23 mouse cellular contexts compared by ENCODE assay signal in the genomic region with DNA sequence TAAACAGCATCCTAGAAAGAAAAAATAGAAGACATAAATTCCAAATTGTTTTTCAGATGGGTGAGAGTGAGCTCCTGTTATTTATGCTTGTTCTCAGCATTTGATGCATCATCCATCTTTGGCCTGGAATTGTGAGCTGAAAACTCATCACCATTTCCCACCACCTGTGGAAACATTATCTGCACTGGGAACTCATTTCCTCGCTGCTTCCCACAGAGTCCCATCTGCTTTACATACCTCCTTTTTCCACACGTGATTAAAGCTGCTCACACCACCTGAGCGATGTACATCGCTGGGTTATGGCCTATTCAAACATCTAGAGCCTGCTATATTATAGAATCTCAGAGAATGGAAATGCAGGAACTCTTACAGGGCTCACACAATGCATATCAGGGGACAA.
DNase-seq lines count a peak whose midpoint lies in the region; ATAC-seq and TF ChIP-seq lines count a peak whose summit lies in the region.
"Had no signal": no experiment of that assay in that cellular context is flagged by ENCODE, and none has a peak within 500 bp of the region (broad histone marks: within the 10 kb centered on the region; RNA-seq: fewer than 3 reads in every experiment).

No protein-coding gene starts in this region.

- H3K36me3 ChIP-seq in hindbrain, postnatal 0 days (ENCODE audit: insufficient read depth, low read length): no peaks in the 10 kb centered on the region
- no peaks in the 10 kb centered on the region for H3K36me3 ChIP-seq in hindbrain, embryonic 12.5 days
- H3K36me3 ChIP-seq: embryonic facial prominence, embryonic 15.5 days; forebrain, embryonic 10.5 days; heart, embryonic 10.5 days had no signal

- TF ChIP-seq CTCF in hindbrain, postnatal 0 days (IDR thresholded peaks at IDR 0.05; ENCODE audit: low read depth): no peak
- TF ChIP-seq CTCF in cerebellum, adult 2 months (IDR thresholded peaks at IDR 0.05; ENCODE audit: borderline replicate concordance, insufficient read depth, low read depth, low read length): no peak

- WGBS in hindbrain, postnatal 0 days: 54% methylated on average over 4 of the region's 4 CpGs
- 59% methylated on average over 4 of the region's 4 CpGs for WGBS in hindbrain, embryonic 12.5 days
- 18% methylated on average over 4 of the region's 4 CpGs for WGBS in cerebellum, adult 2 months

- no peak overlapping the region for H3K4me2 ChIP-seq in hindbrain, postnatal 0 days (ENCODE audit: low read depth, low read length)
- H3K4me2 ChIP-seq in hindbrain, embryonic 12.5 days (replicated peaks): no peak overlapping the region
- H3K4me2 ChIP-seq: embryonic facial prominence, embryonic 15.5 days; hindbrain, embryonic 14.5 days had no signal

- peak; percentile 45 for DNase-seq in hindbrain, postnatal 0 days (ENCODE audit: low spot score)
- DNase-seq in cerebellum, adult 2 months: peak; percentile 14 to 66
- peak; percentile 23 for DNase-seq in cerebellum, adult 9-11 months
- peak; percentile 13 to 36 for DNase-seq in cerebellum, postnatal 36 days
- DNase-seq in kidney, adult 8-10 months: no peak
- no peak for DNase-seq in urinary bladder, postnatal 14 days (ENCODE audit: low spot score)
- no peak for DNase-seq in frontal cortex, postnatal 14 days (ENCODE audit: low spot score in 2 of 2)
- DNase-seq: adrenal gland, adult 2 months; adrenal gland, postnatal 25 days; embryo, embryonic 11 days; gastrocnemius, postnatal 10 days; heart, adult 18-20 months; heart, postnatal 10 days; heart, postnatal 4 days; kidney, adult 11 months had no signal

- no peaks in the 10 kb centered on the region for H3K27me3 ChIP-seq in hindbrain, postnatal 0 days (ENCODE audit: insufficient read depth, low read length)
- no peaks in the 10 kb centered on the region for H3K27me3 ChIP-seq in hindbrain, embryonic 12.5 days
- no peaks in the 10 kb centered on the region for H3K27me3 ChIP-seq in cerebellum, adult 2 months (ENCODE audit: control insufficient read depth, insufficient read depth, low read length)
- H3K27me3 ChIP-seq: embryonic facial prominence, embryonic 15.5 days had no signal

- H3K4me3 ChIP-seq in hindbrain, postnatal 0 days (ENCODE audit: low read length): no peak overlapping the region
- no peak overlapping the region for H3K4me3 ChIP-seq in hindbrain, embryonic 12.5 days
- no peak overlapping the region for H3K4me3 ChIP-seq in cerebellum, adult 2 months (replicated peaks; ENCODE audit: insufficient read depth, low read depth, low read length)
- H3K4me3 ChIP-seq: embryonic facial prominence, embryonic 15.5 days; erythroblast, embryonic 14.5 days; forebrain, embryonic 10.5 days; heart, embryonic 10.5 days had no signal

- TF ChIP-seq POLR2A in cerebellum, adult 2 months (IDR thresholded peaks at IDR 0.05; ENCODE audit: borderline replicate concordance, insufficient read depth, low read length): no peak

- no peaks in the 10 kb centered on the region for H3K4me1 ChIP-seq in hindbrain, postnatal 0 days (ENCODE audit: insufficient read depth, low read length)
- no peaks in the 10 kb centered on the region for H3K4me1 ChIP-seq in hindbrain, embryonic 12.5 days
- H3K4me1 ChIP-seq in cerebellum, adult 2 months (ENCODE audit: control insufficient read depth, insufficient read depth, low read length): no peaks in the 10 kb centered on the region
- H3K4me1 ChIP-seq: embryonic facial prominence, embryonic 15.5 days; forebrain, embryonic 10.5 days; heart, embryonic 10.5 days had no signal

- no peak overlapping the region for H3K9ac ChIP-seq in hindbrain, postnatal 0 days (replicated peaks; ENCODE audit: low read length)
- no peak overlapping the region for H3K9ac ChIP-seq in hindbrain, embryonic 12.5 days
- H3K9ac ChIP-seq: embryonic facial prominence, embryonic 15.5 days; hindbrain, embryonic 14.5 days had no signal

- H3K27ac ChIP-seq in hindbrain, postnatal 0 days: no peak overlapping the region
- no peak overlapping the region for H3K27ac ChIP-seq in hindbrain, embryonic 12.5 days
- H3K27ac ChIP-seq in cerebellum, adult 2 months (ENCODE audit: insufficient read depth, low read length): no peak overlapping the region
- H3K27ac ChIP-seq: embryonic facial prominence, embryonic 15.5 days; forebrain, embryonic 10.5 days; heart, embryonic 10.5 days; hindbrain, embryonic 14.5 days had no signal

- H3K9me3 ChIP-seq in hindbrain, postnatal 0 days (ENCODE audit: low read length): no peaks in the 10 kb centered on the region
- H3K9me3 ChIP-seq in hindbrain, embryonic 12.5 days (replicated peaks): no peaks in the 10 kb centered on the region
- H3K9me3 ChIP-seq: embryonic facial prominence, embryonic 15.5 days; forebrain, embryonic 10.5 days; heart, embryonic 10.5 days had no signal

- ATAC-seq in hindbrain, postnatal 0 days: no peak
- no peak for ATAC-seq in hindbrain, embryonic 12.5 days (ENCODE audit: low FRiP score)
- ATAC-seq: forebrain, embryonic 14.5 days; inflammation-experienced regulatory T-cells, adult 6 months had no signal

Comparison
In these comparisons a context has a peak if more than half of its experiments do, and no peak if none do; other contexts are left out.
1. DNase-seq: peak in hindbrain, postnatal 0 days (single experiment), cerebellum, adult 2 months (2 of 2), cerebellum, adult 9-11 months (single experiment) and cerebellum, postnatal 36 days (2 of 2); none in kidney, adult 8-10 months (0 of 2), urinary bladder, postnatal 14 days (single experiment) and frontal cortex, postnatal 14 days (0 of 2).